Mouse (Mus musculus) bone marrow macrophage, adult 2 months (primary cell): Measurements from ENCODE around the gene Olfr741.

ENCODE experiments used
- CTCF ChIP-seq: IDR thresholded peaks from 2 replicates; pipeline ENCODE4 v1.5.1; 2012; ENCODE audit warnings: low read depth, mild to moderate bottlenecking, low read length, moderate library complexity
- POLR2A ChIP-seq: IDR thresholded peaks from 2 replicates; pipeline ENCODE4 v1.6.1; 2012; ENCODE audit warnings: mild to moderate bottlenecking, low read depth, low read length, borderline replicate concordance

DNA sequence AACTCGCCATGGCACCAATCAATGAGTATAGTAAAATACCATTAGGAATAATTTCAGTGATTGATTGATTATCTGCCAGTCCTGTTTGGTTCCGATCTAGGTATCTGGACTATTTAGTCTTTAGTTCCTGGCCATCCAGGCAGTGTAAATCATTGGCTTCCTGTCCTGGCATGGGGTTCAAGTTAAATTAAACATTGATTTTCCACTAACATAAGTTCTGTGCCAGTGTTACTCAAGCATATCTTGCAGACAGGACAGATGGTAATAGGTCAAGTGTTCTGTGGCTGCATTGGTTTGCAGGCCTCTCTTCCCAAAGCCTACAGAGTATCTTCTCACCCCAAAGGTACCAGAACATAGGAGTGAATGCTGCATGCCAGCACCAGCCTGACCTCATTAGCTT is 5.9 kb downstream of the Olfr741 start:
- no peak for TF ChIP-seq POLR2A
- TF ChIP-seq CTCF = no peak
